Mouse (Mus musculus) testis, postnatal 14 days (tissue): ENCODE data around the gene Fzd5.

Experiments used
- DNase-seq: peaks from one replicate; pipeline ENCODE4 v3.0.0; 2021; ENCODE audit warnings: low spot score

Fzd5 gene

GRCm38 (mm10) chr1:64684440-64684839 is 53.1 kb downstream of the Fzd5 start:
- no peak for DNase-seq

- DNase-seq: no peak
Measured at GRCm38 (mm10) chr1:64683039-64683438, 54.5 kb downstream of the Fzd5 start.

- no peak for DNase-seq
Measured at GRCm38 (mm10) chr1:64681499-64681898, 56.1 kb downstream of the Fzd5 start.
